Mouse (Mus musculus) ES-CJ7 (cell line): Measurements from ENCODE around the gene Tdp1.

Source experiments
- DNase-seq: peaks from one replicate; pipeline ENCODE4 v3.0.0; 2011; ENCODE audit warnings: low read depth, low spot score

The Tdp1 gene

DNA sequence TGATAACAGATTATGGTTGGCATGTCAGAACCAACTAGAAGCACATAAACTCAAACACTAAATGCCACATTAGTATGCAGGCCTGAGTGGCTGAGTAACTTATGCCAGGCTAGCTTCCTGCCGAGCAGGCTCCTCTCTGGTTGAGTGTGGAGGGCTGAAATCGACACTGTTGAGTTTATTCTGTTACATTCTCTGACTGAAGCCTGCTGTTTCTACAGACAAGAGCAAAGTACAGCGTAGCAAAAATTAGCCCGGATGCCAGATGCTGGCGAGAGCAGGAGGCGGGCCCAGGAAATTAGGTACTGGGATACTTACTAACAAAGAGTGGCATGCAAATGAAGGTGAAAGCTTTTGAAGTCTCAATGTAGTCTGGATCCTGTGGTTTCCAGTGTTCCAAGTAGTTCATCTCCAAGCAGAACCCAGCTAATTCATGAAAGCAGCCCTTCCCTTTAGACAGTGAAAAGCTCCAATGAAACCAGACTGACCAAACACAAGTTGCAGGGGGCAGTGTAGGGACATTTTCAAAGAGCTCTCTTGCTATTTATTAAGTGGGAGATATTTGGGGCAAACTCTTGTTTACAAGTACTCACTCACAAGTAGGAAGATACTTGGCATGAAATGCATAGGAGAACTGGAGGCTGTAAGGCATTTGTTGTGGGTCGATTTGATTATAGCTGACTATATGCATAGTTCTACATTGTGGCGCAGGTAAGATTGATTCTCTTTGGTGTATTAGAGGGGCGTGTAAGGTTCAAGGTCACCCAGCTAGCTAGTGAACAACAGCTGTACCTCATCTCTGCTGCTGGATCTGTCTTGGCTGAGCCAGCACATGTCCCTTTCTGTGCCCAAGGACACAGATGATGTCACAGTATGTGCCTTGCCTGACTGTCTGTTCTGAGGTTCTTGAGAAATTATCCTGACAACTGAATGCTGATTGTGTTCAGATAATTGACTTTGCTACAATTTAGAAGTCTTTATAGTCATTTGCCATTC is 74.0 kb downstream of the Tdp1 start:
- no peak for DNase-seq

DNA sequence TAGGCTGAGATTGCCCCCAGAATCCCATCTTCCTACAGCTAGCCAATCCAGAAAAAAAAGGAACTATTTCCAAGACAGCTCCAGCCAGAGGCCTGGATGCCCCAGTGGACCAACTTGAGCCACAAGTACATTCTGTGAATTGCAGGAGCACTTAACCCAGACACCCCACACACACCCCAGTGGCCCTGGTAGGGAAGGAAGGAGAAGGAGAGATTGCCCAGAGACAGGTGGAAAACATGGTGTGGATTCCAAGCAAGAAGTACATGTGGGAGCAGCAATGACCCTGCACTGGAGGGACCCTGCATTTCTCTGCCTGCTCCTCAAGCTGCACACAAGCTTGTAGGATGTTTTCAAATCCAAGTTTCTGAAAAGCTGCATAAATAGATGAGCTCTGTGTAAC is 75.0 kb downstream of the Tdp1 start:
- DNase-seq, result no peak

DNA sequence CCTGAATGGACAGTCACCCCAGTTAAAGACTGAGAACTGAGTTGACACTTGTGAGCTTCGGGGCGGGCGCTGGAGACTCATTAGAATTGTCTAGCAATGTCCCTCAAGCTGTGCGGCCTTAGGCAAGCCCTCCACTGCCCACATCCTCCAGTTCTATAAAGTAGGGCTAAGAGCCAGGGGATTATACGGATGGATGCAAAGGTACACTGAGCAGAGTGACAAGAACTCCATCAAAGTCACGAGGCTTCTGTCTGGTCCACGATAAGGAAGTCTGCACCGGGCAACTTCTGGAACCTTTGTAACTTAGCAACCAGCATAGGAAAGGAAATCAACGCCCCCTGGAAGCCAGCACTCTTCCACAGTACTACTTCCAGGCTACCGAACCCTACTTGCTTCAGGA is 75.6 kb downstream of the Tdp1 start:
- DNase-seq, result no peak

DNA sequence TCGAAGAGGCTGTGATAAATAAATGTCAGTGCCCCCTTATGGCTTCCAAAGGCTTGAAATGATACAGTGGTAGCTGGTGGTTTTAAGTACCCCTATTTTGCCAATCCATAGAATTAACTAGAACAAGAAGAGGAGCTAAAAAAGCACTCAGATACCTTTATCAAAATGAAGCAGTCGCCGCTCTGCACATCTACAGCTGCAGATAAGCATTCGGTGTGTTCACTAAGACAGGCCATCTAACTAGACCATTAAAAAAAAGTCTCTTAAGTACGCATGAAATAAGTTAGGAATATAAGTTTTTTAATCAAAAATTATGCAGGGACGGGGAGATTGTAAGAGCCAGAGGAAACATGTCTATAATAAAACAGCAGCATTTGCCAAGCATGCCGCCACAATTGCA is 76.4 kb downstream of the Tdp1 start:
- DNase-seq, result no peak

DNA sequence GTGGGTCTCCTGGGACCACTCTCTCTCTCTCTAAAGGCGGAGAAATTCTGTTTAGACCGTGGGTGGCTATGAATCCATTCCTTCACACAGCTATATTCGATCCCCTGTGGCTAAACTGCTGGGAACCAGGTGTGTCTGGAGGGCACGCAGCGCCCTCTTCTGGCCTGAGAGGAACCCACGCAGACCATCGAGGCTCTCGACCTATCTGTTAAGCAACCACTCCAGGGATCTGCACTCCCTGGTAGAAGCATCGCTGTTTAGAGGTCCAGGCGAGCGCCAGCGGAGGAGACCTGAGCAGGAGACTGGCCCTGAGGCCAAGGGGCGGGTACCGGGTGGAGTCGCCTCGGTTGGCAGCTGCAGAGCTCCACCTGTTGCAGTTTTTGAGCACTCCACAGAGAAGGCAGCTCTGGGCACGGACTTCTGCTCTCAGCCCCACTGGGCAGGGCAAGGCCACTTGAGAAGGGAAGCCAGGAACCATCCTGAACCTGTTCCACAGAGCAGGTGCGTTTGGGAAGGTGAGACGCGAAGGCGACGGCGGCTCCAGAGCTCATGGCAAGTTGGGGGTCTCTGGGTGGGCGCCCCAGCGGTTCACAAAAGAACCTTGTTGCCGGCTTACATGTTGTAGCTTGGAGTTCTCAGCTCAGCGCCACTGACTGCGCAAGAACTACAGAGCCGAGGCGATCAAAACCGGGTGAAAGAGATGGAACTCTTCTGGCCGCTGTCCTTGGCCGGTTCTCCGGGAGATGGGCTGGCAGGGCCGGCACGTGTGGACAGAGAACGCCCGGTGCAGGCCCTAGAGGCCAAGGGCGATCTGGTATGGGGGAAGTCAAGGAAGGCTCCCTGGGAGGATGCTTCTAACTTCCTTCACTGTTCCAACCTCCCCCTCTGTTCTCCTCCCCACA is 80.2 kb downstream of the Tdp1 start, which contains the start of gene Kcnk13:
Gene Kcnk13 (plus strand): TSS at position 199 of the 902 bp plus-strand sequence.
- DNase-seq, result peak; percentile 83

DNA sequence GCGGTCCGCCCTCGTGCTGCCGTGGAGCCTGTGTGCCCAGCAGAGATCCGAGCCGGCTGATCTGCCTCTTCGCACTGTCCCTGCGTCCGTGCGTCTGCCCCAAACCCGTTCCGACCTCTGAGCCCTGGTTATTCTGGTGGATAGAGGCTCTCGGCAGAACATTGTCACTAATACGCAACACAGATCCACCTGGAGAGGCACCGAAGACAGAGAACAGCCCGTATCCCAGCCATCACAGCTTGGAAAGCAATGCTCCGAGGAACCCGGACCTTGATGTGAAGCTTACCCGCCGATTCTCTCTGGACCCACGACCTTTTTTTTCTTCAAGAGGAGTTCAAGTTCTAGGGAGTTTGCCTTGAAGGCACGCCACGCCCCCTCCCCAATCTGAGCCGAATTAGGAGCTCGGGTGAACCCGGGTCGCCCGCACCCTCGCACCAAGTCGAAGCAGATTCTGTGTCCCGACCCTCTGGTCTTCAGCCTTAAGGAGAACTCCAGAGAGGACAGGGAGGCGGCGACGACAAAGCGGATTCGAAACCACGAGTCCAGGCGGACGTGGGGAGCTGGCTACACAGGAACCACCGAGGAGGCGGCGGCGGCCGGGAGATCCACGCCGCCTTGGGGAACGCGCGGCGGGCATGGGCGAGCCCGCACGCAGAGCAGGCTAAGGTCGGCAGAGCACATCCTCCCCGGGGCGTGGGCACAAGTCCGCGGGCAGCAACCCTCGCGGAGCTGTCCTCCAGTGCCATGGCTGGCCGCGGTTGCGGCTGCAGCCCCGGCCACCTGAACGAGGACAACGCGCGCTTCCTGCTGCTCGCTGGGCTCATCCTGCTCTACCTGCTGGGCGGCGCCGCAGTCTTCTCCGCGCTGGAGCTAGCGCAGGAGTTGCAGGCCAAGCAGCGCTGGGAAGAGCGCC is 81.1 kb downstream of the Tdp1 start:
- peak; percentile 41 for DNase-seq

DNA sequence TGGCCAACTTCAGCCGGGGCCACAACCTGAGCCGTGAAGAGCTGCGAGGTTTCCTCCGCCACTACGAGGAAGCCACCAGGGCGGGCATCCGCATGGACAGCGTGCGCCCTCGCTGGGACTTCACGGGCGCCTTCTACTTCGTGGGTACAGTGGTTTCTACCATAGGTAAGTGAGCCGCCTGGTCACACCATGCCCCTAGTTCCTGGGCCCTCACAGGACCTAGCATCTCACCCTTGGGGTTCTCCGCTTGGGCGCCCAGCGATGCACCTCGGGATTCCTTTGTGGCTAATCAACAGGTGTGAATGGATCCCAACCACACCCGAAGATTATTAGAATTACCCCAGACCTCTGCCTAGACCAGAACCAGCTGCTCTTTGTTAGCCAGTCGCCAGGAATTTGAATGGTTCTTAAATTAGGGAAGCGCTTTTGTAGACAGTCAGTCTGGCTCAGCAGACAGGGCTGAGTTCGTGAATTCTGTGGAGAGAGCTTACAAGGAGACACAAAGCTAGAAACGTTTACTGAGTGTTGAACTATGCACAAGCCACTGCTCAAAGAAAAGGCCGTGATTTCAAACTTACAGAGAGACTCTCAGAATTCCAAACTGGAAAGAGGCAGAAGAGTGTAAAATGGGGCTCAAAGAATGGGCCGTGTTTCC is 81.9 kb downstream of the Tdp1 start:
- DNase-seq, result peak; percentile 35

DNA sequence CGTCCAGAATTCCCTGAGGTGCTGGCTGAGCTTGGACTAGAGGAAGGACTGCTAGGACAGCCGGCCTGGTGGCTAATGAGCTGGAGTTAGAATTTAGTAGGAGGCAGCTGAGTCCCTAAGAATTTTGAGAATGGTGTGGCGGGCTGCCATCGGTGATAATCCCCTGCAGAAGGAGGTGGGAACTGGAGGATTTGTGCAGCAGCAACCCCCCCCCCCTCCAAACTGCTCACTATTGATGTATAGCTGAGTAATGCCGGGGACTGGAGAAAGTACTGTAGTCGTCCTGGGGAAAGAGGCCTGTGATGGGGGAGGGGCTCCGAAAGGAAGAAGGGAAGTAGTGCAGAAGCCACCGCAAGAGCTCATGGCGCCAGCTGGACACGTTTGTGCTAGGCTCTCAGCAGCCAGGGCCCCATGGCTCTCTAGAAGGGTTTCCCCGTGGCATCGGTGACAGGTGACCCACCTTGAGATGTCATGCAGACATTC is 82.6 kb downstream of the Tdp1 start:
- no peak for DNase-seq

DNA sequence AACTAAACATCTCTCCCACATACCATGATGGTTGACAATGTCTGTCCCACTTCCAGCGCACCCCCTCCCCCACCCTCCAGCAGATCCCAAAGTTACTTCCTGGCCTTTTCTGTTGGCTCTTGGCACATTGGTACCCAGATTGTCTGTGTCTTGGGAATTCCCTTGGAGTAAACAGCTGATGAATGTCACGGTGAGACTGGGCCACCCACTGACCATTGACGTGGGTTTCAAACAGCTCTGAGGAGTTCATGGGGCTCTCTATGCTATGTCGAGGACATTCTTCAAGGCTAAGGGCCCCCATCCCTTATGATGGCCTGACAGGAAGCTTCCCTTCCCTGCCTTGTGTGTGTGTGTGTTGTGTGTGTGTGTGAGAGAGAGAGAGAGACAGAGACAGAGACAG is 85.6 kb downstream of the Tdp1 start:
- DNase-seq, result no peak

DNA sequence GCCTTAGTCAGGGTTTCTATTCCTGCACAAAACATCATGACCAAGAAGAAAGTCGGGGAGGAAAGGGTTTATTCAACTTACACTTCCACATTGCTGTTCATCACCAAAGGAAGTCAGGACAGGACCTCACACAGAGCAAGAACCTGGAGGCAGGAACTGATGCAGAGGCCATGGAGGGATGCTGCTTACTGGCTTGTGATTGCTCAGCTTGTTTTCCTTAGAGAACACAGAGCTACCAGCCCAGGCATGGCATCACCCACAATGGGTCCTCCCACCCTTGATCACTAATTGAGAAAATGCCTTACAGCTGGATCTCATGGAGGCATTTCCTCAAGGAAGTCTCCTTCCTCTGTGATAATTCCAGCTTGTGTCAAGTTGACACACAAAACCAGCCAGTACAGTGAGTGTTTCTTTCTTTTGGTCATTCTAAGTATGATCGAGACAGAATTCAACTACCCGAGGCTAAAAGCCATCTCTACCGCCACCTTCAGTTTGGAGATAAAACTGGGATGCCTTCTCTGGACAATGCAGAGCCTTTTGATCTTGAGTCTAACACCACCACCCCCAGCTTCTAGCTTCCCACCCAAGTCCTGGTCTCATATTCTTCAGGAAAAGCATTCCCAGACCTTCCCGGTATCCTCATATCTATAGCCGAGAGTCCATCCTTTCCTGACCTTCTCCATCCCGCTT is 87.0 kb downstream of the Tdp1 start:
- peak; percentile 51 for DNase-seq

DNA sequence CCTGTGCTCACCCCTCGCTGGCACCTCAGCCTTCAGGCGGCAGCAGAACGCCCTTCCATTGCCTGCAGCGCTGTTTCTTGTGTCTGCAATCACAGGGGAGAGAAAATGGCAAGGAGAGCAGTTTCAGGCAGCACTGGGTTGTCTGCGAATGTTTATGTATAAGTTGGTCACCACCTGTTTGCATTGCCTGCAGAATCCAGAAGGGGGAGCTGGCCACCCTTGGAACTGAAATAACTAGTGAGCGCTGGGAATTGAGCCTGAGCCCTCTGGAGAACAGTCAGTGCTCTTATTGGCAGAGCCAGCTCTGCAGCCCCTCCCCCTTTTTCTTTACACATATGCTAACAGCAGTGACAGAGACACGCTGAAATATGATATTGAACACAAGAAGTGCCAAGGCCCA is 88.5 kb downstream of the Tdp1 start:
- DNase-seq, result peak; percentile 80

DNA sequence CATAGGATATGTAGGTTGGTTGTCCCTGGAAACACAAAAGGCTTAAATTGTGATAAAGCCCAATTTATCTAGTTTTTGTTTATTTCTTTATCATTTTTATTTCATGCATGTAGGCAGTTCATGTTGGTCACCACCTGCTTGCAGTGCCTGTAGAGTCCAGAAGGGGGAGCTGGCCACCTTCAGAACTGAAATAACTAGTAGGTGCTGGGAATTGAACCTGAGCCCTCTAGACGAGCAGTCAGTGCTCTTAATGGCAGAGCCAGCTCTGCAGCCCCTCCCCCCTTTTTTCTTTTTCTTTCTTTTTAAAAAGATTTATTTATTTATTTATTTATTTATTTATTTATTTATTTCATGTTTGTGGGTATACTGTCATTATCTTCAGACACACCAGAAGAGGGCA is 89.3 kb downstream of the Tdp1 start:
- DNase-seq, result peak; percentile 60

DNA sequence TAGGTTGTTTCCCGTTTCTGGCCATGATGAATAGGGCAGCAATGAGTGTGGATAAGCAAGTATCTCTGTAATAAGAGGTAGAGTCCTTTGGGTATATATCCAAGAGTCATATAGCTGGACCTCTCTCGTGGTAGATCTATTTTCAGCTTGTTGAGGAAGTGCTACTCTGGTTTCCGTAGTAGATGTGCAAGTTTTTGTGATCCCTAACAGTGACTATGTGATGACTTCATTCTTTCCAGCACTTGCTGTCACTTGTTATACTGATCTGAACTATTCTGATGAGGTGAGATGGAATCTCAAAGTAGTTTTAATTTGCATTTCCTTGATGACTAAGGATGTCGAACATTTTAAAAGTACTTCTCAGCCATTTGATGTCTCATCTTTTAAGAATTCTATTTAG is 95.2 kb downstream of the Tdp1 start:
- DNase-seq, result no peak

DNA sequence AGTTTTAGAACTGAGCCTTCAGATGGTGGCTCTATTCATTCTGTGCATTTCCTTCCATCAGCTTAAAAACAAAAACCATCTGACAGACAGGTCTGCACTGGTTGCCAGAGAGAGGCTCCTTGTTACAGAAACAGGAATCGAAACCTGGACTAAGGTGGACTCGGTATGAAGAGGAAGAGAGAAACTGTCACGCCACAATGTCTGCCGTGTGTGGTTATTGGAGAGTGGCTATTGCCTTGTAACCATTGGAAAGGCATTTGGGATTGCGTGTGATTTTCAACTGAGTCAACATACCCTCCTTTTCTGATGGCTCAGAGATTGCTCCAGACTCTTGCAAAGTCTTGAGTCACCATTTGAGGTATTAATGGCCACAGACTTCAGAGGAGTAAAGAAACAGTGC is 102.5 kb downstream of the Tdp1 start:
- no peak for DNase-seq

DNA sequence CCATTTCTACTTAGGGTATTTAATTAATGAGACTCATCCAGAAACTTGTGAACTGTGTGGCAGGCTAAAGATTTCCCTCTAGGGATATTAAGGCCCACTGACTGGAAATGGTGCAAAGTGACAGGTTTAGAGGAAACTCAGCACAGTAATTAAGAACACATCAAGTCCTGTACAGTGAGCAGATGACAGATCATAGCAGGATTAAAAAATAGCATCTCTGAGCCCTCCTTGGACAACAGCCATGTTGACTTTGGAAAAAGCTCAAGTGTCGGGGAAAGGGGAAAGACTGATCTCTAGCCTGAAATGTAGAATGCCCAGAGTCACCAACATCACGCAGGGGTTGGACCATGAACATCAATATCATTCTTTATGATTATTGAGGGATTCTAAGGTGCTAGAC is 103.8 kb downstream of the Tdp1 start:
- DNase-seq, result no peak

DNA sequence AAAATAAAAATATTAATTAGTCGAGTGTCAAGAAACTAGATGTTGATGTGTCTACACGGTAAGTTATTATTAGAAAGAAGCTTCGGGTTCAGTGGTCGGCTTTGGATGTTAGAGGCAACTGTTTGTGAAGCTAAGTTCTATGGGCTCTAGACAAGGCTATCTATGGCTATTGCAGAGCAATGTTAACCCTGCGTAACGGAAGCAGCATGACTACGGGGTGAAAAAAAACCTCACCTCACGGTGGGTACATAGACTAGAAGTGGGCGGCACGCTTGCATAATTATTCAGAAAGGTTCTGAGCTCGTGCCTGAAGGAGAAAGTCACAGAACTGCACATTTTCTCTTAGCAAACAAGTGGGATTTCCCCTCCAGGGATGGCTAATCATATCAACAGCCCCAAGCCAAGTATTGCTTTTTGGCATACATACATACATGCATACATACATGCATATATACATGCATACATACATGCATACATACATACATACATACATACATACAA is 108.1 kb downstream of the Tdp1 start:
- DNase-seq, result no peak

DNA sequence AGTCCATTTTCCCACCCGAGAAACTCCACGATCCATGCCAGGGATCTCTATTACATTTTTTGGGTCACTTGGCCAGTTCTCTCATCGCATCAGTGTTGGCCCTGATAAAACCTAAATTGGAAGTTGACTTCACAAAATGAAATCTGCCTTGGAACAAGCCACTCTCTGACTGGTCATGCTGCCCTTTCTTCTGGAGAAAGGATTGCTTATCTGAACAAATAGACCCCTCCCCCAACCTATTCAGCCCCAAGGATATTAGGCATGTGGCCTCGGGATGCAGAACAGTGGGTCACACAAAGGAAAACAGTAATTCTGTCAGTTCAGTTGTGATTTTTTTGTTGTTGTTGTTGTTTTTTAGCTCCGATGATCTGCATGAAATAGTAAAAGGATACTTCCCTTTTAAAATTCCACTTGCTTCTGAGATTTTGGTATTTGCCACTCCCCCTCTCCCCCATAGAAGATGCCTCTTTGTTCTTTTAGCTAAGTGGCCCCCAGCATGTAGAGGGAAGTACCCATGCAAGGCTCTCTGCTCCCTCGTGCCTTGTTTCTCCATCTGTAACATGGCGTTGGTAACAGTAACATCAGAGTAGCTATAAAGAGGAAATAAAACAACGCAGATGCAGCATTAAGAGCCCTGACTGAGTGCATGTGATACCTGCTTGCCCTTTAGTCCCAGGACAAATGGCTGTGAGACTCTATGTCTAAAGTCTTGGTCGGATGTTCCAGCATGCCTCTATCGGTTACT is 109.0 kb downstream of the Tdp1 start:
- no peak for DNase-seq

DNA sequence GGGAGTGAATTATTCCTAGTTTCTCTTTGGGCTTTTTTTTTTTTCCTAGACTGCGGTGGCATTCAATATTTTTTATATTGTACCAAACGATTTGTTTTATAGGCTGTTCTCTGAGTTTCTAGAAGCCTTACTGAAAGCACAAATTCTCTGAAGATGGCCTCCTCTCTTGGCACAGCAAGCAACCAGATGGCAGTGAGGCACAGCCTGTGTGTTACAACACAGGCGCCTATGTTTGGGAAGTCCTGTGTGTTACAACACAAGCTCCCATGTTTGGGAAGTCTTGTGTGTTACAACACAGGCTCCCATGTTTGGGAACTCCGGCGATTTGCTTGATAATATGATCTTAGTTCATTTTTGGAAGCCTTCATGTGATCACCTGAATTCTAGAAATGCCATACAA is 111.6 kb downstream of the Tdp1 start:
- DNase-seq, result no peak

DNA sequence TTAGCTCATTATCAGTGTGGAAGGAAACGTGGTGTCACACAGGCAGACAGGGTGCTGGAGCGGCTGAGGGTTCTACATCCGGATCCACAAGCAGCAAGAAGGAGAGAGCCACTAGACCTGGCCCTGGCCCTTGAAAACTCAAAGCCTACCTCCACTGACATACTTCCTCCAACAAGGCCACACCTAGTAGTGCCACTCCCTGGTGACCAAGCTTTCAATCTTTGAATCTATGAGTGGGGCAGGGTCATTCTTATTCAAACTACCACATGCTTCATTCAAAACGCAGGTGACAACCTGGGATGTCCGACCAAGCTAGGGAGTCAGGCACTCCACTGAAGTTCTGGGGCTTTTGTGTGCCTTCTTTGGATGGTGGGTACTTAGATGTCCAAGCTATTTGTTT is 115.4 kb downstream of the Tdp1 start:
- DNase-seq, result peak; percentile 17
